Mouse (Mus musculus) CD4-positive naive resting alpha-beta T cell, adult 57 days (primary cell): ENCODE results near the gene Erp27. TPM values are rescaled to one million over a fixed set of nuclear protein-coding genes. Genes with fewer than 3 reads are reported as not detected.

Experiments used
- total RNA-seq: library from RNA; stranded (reverse); gene quantifications from one replicate; pipeline ENCODE4 v1.2.4, GENCODE M21; 2023

The Erp27 gene
- 10.5 TPM for total RNA-seq

GRCm38 (mm10) chr6:136922080-136922479 lies at the start of gene Erp27:
Erp27 (minus strand) TSS chr6:136922180.

DNA sequence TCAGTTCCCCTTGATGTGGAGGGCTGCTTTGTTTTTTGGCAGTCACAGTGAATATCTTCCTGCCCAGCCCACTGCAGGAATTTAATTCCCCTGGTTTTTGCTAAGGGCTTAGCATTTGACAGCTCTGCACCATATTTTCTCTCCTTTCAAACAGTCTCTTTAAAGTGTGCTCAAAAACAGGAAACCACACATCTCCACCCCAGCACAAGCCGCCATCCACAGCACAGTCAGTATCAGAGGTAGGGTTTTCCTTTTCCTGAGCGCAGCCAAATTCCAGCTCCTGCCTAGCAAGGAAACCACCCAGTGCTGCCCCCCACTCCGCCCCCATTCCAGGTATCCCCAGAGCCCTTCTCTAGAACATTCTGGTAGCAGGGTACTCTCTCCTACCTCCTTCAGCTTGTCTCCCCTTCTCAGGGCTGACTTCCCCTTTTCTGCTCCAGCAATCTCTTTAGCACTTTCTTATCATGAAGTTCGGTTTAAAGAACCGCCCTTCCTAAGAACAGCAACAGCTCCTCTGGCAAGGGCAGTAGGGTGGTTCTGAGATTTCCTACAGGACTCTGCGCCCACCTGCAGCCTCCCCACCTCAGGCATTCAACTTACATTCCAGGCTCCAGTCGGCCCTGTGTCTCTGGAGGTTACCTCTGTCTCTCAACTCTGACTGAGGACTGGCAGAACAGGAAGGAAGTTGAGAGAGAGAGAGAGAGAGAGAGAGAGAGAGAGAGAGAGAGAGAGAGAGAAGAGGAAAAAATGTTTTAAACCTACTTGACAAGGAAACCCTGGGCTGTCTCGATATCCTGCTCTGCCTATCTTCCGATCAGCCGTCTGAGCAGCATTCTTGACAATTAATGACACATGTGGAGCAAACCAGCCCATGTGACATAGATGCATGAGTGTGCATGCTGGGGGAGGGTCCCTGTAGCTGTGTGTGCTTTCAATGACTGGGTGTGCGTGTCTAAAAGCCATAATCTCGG lies 19.4 kb upstream of the Erp27 start, which contains the start of gene Arhgdib:
TSS of gene Arhgdib (minus strand) at position 849 of the 971 bp plus-strand sequence.

GRCm38 (mm10) chr6:136923532-136923931 lies 1.6 kb upstream of the Erp27 start, which contains the start of gene Pde6h:
Pde6h (plus strand) TSS chr6:136923832.

GRCm38 (mm10) chr6:136875670-136876069 lies 46.3 kb downstream of the Erp27 start, which contains the start of gene Mgp:
Mgp (minus strand) TSS chr6:136875823.

Other genes with a start within 250 kb of the Erp27 start
- not detected for gene Gucy2c, start 140.4 kb downstream of the Erp27 start, total RNA-seq
- gene Hist4h4, start 117.8 kb downstream of the Erp27 start, total RNA-seq, result 18.8 TPM
- 66.6 TPM for gene H2afj, start 113.9 kb downstream of the Erp27 start, total RNA-seq
- gene BC049715, start 94.6 kb downstream of the Erp27 start, total RNA-seq, result 6.7 TPM
- gene Wbp11, start 93.9 kb downstream of the Erp27 start, total RNA-seq, result 172 TPM
- not detected for gene Smco3, start 86.7 kb downstream of the Erp27 start, total RNA-seq
- 2.5 TPM for gene Art4, start 64.4 kb downstream of the Erp27 start, total RNA-seq
- gene Mgp, start 46.4 kb downstream of the Erp27 start, total RNA-seq, result 1.6 TPM
- gene Pde6h, start 1.7 kb upstream of the Erp27 start, total RNA-seq, result 0.15 TPM
- 931 TPM for gene Arhgdib, start 19.7 kb upstream of the Erp27 start, total RNA-seq
- not detected for gene Rerg, start 248.3 kb upstream of the Erp27 start, total RNA-seq